Mouse (Mus musculus) ovary, postnatal 36 days (tissue): ENCODE data around the gene Nfam1.
"Not testable (repeated sequence)": the region's sequence is repeated elsewhere in the genome, so short reads cannot be mapped to it uniquely, and the experiment has no call there.

Experiments used
- DNase-seq: peaks from one replicate; pipeline ENCODE4 v3.0.0; 2022; ENCODE audit warnings: low spot score, mixed read lengths

Gene Nfam1

DNA sequence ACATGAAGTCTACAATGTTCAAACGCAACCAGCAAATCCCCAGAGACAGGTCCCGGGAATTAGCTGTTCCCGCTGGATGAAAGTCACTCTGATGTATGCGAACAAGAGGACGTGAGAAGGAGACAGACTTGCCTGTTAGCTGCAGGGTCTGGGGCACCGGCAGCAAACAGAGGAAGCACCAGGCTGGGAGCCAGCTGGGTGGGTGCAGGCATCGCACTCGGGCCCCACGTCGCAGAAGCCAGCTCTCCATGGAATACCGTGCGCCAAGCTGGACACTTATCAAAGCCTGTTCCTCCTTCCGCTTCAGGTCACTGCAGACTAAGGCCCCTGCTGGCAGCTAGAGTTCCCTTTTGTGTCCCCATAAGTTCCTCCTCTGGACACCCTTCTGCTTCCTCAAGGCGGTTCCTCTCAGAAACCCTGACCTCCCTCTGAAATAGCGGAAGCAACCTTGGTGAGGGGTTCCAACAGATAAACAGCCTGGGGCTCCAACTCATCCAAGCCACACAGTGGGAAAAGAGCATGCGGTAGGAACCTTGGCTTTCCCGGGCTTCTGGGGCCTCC lies at the start of gene Nfam1:
Nfam1 (minus strand) TSS at position 326 of the 561 bp plus-strand sequence.
- DNase-seq, result no peak

DNA sequence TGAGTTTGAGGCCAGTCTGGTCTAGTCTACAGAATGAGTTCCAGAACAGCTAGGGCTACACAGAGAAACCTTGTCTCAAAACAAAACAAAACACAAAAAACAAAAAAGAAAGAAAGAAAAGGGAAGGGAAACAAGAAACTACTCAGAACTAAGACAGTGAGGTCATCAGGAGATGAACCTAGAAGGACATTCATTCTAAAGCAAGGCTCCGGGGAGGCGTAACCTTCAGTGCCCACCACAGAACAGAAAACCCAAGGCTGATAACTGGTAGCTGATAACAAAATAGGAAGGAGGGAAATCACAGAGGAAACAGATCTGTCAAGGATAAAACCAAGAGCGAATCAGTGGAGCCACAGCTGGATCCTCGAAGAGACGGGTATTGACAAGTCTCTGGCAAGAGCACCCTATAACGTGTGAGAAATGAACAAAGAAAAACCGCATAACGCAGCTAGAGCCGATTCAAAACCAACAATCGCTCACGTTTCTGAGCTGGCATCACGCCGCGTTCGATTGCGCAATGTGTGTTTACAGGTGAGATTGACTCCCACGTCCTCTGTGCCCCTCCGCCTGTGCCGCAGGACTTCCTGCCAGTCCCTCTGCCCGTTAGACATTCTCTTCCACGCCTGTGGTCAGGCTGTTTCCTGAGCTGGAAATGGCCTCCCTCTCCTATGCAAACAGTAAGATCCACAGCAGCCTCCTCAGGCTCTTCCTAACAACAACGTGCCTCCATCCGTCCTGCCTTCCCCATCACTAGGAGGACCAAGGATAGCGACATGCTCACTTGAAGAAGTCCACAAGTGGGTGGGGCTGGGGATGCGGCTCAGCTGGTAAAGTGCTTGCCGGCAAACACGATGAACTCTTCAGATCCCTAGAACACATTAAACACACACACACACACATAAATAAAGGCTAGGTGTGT lies 42.8 kb upstream of the Nfam1 start:
- peak; percentile 34 for DNase-seq

DNA sequence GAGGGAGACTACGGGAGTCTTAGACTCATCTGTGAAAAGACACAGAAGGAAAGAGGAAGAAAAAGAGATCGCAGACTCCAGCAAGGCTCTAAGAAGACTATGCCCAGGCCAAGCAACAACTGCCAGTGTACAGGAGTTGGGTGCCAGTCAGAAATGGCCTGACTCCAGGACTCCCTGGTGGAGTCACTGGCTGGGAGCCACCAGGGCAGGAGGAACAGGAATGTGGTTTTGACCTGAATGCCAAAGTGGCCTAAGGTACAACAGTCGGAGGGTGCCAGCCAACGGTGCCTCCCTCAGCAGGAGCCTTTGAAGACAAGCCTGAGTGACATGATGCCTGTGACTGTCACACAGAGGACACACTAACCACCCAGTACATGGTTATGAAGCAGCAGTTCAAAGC lies 41.1 kb upstream of the Nfam1 start:
- peak; percentile 33 for DNase-seq

DNA sequence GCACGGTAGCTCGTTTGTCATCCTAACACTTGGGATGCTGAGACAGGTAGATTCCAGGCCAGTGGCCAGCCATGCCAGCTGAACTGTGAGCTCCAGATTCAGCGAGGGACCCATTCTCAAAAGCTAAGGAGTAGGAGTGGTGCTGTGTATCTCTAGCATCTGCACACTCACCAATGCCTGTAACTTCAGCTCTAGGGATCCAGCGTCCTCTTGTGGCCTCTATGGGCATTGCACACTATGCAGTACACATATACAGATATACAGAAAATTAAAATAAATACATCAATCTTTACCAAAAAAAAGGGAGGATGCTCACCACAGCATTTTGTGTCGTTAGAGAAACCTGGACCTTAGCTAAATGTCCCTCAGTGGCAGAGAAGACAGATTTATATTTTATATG lies 38.6 kb upstream of the Nfam1 start:
- no peak for DNase-seq

DNA sequence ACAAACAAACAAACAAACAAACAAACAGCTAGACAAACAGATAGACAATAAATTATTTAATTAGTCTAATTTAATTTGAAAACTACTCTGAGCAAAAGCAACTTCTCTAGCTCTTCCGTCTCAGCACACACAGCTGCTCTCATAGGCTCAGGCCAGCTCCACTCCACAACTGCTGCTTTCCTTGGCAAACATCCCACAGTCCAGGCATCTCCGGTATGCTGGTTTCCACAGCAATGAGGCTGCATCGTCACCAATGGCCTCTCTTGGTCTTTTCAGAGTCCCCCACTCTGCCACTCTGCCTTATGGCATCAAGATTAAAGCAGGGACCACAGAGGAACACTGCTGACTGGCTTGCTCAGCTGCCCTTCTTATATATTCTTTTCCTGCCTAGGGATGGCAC lies 37.8 kb upstream of the Nfam1 start:
- no peak for DNase-seq

DNA sequence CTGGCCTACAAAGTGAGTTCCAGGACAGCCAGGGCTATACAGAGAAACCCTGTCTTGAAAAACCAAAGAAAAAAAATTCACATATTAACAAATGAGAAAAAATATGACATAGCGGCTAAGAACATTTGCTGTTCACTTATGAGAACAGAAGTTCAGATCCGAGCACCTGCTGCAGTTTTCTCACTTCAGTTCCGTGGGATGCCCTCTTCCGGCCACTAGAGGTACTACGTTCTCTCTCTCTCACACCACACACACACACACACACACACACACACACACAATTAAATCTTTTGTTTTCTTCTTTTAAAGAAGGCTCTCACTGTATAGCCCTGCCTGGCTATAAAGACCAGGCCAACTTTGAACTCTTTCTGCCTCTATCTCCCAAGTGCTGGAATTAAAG lies 35.2 kb upstream of the Nfam1 start:
- no peak for DNase-seq

DNA sequence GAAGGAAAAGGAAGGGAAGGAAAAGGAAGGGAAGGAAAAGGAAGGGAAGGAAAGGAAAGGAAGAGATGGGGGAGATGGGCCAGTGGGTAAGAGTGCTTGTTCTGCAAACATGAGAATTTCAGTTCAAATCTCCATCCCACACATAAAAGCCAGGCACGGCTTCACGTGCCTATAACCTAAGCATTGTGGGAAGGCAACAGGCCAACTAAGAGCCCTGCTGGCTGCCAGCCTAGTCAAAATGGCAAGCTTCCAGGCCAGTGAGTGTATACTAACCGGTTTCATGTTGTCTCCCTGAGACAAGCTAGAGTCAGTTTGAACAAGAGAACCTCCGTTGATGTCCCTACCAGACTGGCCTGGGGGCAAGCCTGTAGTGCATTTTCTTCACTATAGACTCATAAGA lies 32.4 kb upstream of the Nfam1 start:
- peak; percentile 67 for DNase-seq

DNA sequence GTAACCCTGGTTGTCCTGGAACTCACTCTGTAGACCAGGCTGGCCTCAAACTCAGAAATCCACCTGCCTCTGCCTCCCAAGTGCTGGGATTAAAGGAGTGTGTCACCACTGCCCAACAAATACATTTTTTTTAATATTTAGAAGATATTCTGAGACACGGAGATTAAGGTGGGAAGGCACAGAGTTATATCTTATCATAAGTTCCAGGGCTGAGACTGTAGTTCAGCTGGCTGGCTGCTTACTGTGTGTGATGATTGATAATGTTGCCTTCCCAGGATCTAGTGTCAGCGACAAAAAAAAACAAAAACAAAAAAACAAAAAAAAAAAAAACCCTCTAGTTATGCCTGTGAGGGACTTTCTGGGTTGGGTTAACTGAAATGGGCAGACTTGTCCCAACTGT lies 29.5 kb upstream of the Nfam1 start:
- DNase-seq, result not testable (repeated sequence)

DNA sequence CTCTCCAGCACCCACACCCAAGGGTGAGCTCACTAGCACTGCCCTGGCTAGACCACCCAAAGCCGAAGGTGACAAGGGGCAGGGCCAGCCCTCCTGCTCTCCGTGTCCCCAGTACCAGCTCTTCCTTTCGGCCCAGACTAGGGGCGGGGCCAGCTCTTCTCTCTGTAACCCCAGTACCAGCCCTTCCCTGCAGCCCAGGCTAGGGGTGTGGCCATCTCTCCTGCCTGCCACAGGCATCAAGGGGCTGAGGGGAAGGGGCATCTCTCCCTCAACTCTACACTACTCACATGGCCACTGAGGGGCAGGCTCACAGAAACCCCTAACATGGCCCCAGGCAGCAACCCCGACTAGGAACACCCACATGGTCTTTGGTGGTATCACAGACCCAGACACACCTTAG lies 28.6 kb upstream of the Nfam1 start:
- no peak for DNase-seq

DNA sequence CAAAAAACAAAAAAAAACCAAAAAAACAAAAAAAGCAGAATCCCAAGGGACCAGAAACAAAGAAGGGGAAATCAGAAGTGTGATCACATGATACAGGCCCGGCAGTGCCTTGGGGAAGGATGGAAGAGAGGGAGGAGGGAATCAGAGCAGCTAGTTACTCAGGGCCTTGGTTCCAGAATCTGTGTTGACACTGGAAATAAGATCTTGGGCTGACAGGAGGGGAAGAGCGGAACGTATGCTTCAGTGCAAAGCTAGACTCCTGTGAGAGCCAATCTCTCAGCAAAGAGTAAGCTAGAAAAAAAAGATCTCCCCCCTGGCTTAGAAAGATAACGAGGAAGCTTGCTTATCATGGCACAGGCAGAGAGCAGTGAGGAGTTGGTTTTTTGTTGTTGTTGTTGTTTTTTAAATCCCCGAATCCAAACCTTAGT lies 26.1 kb upstream of the Nfam1 start:
- DNase-seq, result no peak

DNA sequence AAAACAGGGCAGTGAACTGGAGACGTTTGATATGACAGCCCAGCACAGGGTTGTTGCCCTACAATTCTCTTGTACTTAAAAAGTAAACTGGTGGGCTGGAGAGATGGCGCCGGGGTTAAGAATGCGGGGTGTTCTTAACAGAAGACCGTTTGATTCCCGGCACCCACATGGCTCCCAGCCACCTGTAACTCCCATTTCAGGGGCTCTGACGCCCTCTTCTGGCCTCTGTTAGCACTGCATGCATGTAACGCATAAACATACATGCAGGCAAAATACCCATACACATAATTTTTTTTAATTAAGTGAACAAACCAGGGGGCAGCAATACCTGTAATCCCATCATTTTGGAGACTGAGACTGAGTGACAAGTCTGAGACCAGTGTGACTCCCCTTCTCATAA lies 24.4 kb upstream of the Nfam1 start:
- no peak for DNase-seq

DNA sequence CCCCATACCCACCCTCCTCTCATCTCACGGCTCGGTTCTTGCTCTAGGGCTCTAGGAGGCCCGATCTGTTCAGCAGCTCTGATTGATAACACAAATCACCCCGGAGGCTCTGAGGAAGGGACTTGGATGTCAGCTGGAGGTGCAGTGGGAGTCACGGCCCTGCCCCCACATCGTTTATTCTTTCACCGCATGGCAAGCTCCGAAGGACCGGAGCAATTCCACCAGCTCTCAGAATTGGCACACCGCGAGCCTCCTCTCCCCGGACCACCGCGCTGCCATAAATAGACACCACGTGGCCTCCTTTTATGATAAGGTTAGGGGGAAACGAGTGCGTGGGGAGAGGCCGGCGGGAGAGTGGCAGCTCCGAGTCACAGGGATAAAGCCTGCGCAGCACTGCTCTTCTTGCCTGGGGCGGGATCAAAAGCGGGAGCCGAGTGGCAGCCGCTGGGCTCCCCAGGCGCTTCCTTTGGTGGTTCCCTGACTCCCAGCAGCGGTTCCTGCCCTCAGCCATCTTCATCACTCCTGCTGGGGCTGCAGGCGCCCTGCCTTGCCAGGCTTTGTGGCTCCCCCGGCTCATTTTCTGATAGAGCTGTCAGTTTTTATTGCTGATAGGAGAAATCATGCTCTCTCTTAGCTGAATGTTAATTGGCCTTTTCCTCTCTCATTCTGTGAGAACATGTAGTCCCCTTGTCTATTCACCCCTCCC lies 23.4 kb upstream of the Nfam1 start:
- peak; percentile 39 for DNase-seq

DNA sequence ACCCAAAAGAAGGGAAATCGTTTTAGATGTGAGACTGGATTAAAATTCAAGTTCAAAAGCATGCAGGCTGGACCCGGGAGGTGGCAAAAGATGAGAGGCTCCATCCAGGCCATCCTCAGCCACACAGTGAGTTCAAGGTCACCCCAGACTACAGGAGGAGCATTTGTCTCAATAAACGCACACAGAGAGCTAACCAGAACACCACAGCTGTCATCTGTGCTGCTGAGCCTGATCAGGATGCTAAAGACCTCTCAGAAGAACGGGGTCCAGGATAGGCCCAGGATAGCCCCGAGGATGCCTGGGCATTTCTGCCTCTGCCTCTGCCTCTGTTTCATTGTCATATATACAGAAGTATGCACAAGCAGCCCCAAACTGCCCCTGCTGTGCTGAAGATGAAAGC lies 22.5 kb upstream of the Nfam1 start:
- no peak for DNase-seq

DNA sequence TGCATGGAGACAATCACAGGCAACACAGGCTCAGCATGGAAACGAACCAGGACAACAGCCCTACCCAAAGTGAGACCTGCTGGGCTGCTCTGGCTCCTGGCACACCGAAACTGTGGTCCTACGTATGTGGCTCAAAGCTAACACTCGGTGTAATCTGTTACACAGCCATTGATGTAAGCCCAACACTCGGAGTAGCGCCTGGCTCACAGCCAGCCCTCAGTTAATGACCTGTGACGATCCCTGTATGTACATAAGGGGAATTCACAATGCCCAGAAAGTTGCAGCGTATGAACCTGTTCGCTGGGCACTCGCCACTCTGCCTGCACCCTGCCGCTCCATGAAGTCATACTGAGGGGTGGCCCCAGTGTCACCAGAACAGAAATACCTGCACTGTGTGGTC lies 20.2 kb upstream of the Nfam1 start:
- DNase-seq, result no peak

DNA sequence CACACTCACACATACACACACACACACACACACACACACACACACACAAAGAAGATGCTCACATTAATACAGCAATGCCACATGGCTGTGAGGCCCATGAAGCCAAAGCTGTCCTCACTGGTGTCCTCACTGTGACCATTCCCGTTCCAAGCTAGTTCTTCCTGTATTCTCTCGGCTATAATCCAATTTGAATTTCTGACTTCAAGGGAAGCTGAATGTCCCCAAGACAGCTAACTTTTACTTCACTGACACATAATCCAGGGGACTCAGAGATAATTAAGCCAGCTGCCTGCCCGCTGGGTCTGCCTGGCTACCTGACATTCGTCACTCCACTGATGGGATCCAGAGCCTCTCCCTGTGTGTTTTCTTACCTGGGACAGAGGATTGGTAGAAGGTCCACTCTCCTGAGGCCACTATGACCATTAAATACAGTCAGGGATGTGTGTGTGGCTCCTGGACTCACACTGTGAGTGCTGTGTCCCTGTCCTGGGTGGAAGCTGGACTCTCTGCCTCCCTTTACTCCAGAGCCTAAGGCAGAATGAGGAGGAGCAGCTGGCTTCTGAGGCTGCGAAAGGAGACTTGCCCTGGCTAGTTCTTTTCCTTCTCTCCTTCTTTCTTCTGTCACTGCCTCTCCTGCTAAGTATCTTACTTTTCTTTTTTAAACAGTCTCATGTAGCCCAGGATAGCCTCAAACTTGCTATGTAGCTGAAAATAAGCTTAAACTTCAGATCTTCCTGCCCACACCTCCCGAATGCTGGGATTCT lies 19.4 kb upstream of the Nfam1 start:
- no peak for DNase-seq

DNA sequence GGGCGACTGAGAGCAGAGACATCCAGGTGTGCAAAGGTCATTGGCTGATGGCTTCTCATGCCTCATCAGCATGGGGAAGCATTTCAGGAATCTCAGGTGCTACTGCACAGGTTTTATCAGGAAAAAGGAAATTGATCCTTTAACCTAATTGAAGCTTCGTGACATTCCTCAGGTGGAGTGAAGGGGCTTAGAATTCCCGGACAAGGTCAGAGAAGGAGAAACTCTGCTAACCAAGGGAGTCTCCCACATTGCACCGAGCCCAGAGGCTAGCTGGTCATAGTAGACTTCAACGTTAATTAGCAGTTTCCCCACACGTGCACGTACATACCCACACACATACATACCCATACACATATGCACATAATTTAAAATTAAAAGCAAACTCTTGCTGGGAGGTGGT lies 13.6 kb upstream of the Nfam1 start:
- no peak for DNase-seq

DNA sequence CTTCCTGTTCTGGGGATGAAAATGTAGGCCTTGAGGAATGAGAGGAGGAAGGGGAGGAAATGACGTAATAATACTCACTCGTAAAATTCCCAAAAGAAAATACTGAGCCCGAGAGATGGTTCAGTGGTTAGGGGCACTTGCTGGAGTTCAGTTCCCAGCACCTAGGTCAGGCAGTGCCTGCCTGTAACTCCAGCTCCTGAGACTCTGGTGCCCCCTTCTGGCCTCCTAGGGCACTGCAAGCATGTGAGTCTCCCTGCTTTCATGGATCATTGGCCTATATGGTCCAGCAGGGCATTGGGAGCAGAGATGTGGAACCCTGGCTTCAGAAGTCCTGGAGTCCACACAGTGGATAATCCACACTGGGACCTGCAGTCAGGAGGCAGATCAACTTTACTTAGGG lies 13.2 kb upstream of the Nfam1 start:
- no peak for DNase-seq

DNA sequence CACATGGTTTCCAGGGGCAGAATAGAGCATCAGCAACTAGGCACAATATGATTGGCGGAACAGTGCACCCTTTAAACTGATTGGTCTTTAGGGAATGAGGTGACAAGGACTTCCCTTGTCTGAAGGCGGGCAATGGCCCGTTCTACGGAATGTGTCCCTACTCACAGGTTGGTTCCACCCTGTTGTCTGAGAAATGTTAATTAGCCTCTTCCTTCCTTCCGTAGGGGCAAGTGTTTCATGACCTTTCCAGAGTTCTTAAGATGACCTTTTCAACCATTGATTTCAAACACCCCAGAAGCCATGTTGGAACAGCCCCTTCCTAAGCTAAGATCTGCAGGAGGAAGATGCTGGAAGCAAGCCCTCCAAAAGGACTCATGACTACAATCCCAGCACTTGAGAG lies 12.5 kb upstream of the Nfam1 start:
- DNase-seq, result not testable (repeated sequence)

DNA sequence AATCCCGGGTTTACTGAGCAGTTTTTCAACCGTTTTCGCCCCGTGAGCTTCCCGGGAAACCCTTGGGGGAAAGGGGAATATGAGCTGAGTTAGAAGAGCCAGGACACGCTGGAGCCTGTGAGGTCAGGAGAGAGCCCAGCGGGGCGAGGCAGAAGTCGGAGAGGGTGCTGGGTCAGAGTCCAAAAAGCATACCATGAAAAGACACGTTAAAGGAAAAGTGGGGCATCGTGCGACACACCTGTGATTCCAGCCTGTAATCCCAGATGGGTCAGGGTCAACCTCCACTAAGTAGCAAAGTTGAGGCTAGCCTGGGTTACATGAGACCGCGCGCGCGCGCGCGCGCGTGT lies 10.2 kb upstream of the Nfam1 start:
- DNase-seq, result no peak

DNA sequence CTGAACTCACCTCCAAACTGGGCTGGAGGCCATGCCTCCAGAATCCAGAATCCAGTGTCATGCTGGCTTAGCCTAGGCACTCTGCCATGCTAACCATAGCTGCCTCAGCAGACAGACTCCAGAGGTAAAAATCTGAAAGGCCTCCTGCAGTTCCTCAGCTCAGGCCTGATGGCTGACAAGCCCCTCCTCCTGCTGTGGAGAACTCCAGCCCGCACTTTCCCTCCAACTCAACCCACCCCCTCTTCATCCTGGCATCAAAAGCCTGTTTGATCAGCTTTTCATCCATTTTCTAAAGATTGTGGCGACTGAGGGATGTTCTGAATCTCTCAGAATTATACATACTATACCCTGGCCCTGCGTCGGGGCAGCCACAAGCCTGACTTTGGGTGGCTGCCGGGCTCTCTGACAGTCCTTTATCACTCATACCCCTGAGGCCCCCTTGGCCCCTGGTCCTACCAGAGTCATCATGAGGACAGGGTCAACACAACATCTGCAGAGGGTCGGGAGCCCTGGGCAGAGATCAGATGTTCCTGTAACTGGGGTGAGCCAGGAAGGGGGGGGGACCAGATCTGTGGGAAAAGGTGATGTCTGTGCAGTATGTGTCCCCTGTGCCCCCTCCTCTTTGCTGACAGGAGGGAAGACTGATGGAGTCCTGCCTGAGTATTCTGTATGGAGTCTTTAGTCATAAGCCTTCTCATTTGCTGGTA lies 9.7 kb upstream of the Nfam1 start:
- DNase-seq, result no peak

DNA sequence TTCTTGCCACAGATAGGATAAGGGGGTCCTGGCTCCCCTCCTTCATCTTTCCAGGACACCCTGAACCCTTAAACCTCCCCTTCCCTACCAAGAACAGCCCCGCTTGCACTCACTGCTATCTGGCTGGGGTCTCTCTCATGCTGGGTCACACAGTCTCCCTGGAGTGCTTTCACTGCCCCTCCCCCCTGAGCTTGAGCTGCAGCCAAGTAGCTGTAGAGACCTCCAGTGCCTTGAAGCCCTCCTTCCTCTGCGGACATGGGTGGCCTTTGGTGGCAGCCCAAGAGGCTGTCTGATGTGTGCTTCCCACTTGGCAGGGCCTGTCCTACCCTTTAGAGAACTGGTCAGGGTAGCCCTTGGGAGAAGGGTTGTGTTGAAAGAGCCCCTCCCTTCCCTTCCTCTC lies 7.0 kb upstream of the Nfam1 start:
- no peak for DNase-seq

DNA sequence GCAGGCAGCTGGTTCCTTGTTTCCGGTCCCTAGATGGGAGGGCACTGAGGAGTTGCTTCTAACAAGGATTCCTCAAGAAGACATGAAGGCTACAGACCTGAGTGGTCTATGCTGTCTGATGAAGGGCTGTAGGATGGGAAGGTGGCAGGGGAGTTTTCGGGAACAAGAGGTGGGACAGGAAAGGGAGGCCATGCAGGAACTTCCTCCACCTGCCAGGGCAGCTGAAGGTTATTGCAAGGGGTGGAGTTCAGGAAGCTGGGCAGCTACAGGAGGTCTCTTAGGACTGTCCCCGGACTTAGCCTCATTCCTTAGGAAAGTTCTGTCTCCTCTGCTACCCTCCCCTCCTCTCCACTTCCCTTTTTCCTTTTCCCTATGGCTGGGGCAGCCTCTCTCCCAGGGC lies 5.7 kb upstream of the Nfam1 start:
- DNase-seq, result no peak
